ENCODE assay signal across 8 mouse cellular contexts in the genomic region with DNA sequence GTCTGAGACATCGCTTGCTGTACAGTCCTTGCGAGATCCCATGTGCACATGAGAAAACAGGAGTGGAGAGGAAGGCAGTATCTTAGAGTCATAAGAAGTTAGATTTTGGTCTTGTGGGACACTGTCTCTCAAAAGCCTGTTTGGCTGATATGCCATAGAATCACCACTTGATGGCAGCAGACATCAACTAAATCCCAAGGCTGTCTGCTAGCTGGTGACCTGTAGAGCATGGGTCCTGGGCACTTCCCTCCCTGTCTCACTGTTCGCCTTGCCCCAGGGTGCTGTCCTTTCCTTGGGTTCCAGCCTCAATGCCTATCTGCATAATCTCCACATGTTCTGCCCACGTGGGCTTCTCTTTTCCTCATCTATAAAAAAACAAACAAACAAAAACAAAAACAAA. TPM values are rescaled to one million over a fixed set of nuclear protein-coding genes. Genes with fewer than 3 reads are reported as not detected.
A peak's percentile ranks its signal among the peaks of the same experiment; 100 is the strongest.
DNase-seq lines count a peak whose midpoint lies in the region; ATAC-seq and TF ChIP-seq lines count a peak whose summit lies in the region.

No protein-coding gene starts in this region.

- CTCF ChIA-PET in Patski (lab: Charles Lee): interaction anchor here (0.6 to 1.9 kb wide), 5 partner anchors 46 to 261 kb away, joined by 3 to 7 read pairs (median 3); no protein-coding TSS in a partner anchor

- no peak overlapping the region for H3K4me3 ChIP-seq in heart, embryonic 11.5 days (ENCODE audit: low read depth, low read length)
- H3K4me3 ChIP-seq in hindbrain, embryonic 12.5 days: no peak overlapping the region
- no peak overlapping the region for H3K4me3 ChIP-seq in midbrain, embryonic 14.5 days (replicated peaks; ENCODE audit: low read depth, low read length)

- WGBS in heart, embryonic 11.5 days (ENCODE audit: insufficient replicate concordance): 23% methylated on average over 4 of the region's 4 CpGs
- 30% methylated on average over 4 of the region's 4 CpGs for WGBS in hindbrain, embryonic 12.5 days
- 34% methylated on average over 4 of the region's 4 CpGs for WGBS in midbrain, embryonic 14.5 days

- no peaks in the 10 kb centered on the region for H3K36me3 ChIP-seq in heart, embryonic 11.5 days (ENCODE audit: control insufficient read depth, insufficient read depth, low read length)
- H3K36me3 ChIP-seq in hindbrain, embryonic 12.5 days: no peaks in the 10 kb centered on the region
- no peaks in the 10 kb centered on the region for H3K36me3 ChIP-seq in midbrain, embryonic 14.5 days (ENCODE audit: control insufficient read depth, insufficient read depth, low read length)

- no peak for ATAC-seq in heart, embryonic 11.5 days (replicated peaks; ENCODE audit: insufficient number of reproducible peaks, low FRiP score, low TSS enrichment)
- peak; percentile 61 for ATAC-seq in Patski
- ATAC-seq in hindbrain, embryonic 12.5 days (ENCODE audit: low FRiP score): peak; percentile 43; the same call in 1 of the 2 replicates
- ATAC-seq in midbrain, embryonic 14.5 days (ENCODE audit: low FRiP score, low TSS enrichment): no peak

- peak; percentile 88 for DNase-seq in heart, adult 11 months
- no peak for DNase-seq in Patski (ENCODE audit: low read depth, low spot score)
- DNase-seq in embryo, embryonic 10.5 days (ENCODE audit: low spot score): peak; percentile 84
- DNase-seq in layer of hippocampus, postnatal 14 days (ENCODE audit: low spot score in 2 of 2): peak; percentile 35 to 65
- DNase-seq in midbrain, embryonic 14.5 days: peak; percentile 85
- peak; percentile 48 for DNase-seq in thymus, postnatal 25 days

- peaks cover 6% of the 10 kb centered on the region; the same call in 1 of the 2 replicates for H3K27me3 ChIP-seq in heart, embryonic 11.5 days (ENCODE audit: control insufficient read depth, insufficient read depth, low read length)
- no peaks in the 10 kb centered on the region for H3K27me3 ChIP-seq in Patski
- no peaks in the 10 kb centered on the region; the same call in 1 of the 2 replicates for H3K27me3 ChIP-seq in hindbrain, embryonic 12.5 days
- H3K27me3 ChIP-seq in midbrain, embryonic 14.5 days (ENCODE audit: control insufficient read depth, insufficient read depth, low read length): no peaks in the 10 kb centered on the region

- POLR2A ChIA-PET in Patski (lab: Charles Lee): interaction anchor here (1.2 kb wide), 1 partner anchor 56 kb away, joined by 3 read pairs; no protein-coding TSS in a partner anchor

- in situ Hi-C loops in Patski (cut with MboI; ENCODE audit: low pct_unique_long_range_greater_than_20kb): loop anchor here (5.0 to 10.0 kb wide), 4 partner anchors 72 to 789 kb away; a partner anchor contains a TSS

- no peak overlapping the region for H3K27ac ChIP-seq in heart, embryonic 11.5 days (ENCODE audit: low read depth, low read length)
- H3K27ac ChIP-seq in hindbrain, embryonic 12.5 days: no peak overlapping the region
- H3K27ac ChIP-seq in midbrain, embryonic 14.5 days (replicated peaks; ENCODE audit: low read depth, low read length): no peak overlapping the region

- H3K9ac ChIP-seq in heart, embryonic 11.5 days (ENCODE audit: low read depth, low read length): no peak overlapping the region
- no peak overlapping the region for H3K9ac ChIP-seq in hindbrain, embryonic 12.5 days
- no peak overlapping the region for H3K9ac ChIP-seq in midbrain, embryonic 14.5 days (replicated peaks; ENCODE audit: low read length)

- no peak for TF ChIP-seq CTCF in Patski (IDR thresholded peaks at IDR 0.05)

- H3K9me3 ChIP-seq in heart, embryonic 11.5 days (replicated peaks; ENCODE audit: control insufficient read depth, low read length): no peaks in the 10 kb centered on the region
- H3K9me3 ChIP-seq in hindbrain, embryonic 12.5 days (replicated peaks): no peaks in the 10 kb centered on the region
- H3K9me3 ChIP-seq in midbrain, embryonic 14.5 days (ENCODE audit: control insufficient read depth, low read length): no peaks in the 10 kb centered on the region

- H3K4me1 ChIP-seq in heart, embryonic 11.5 days (ENCODE audit: control insufficient read depth, insufficient read depth, low read length): peaks cover 3% of the 10 kb centered on the region; the same call in 1 of the 2 replicates
- 0 out of 2 replicates have a peak, but pooled peaks cover 5% of the 10 kb centered on the region for H3K4me1 ChIP-seq in hindbrain, embryonic 12.5 days
- H3K4me1 ChIP-seq in midbrain, embryonic 14.5 days (ENCODE audit: control insufficient read depth, insufficient read depth, low read length): no peaks in the 10 kb centered on the region

- no peak overlapping the region for H3K4me2 ChIP-seq in heart, embryonic 11.5 days
- H3K4me2 ChIP-seq in hindbrain, embryonic 12.5 days (replicated peaks): no peak overlapping the region
- no peak overlapping the region for H3K4me2 ChIP-seq in midbrain, embryonic 14.5 days (ENCODE audit: low read length)

RNA-seq across cellular contexts. Expression of a gene that starts 6.7 kb away (rescaled TPM):
- not detected in 2 replicates for polyA plus RNA-seq in heart, embryonic 11.5 days (2014; fragmentation: Nextera tagmentation; extraction: Ambion mirVana)
- not detected for polyA plus RNA-seq in Patski (2021)
- polyA plus RNA-seq in hindbrain, embryonic 12.5 days (2016; fragmentation: Nextera tagmentation; extraction: Ambion mirVana): not detected in 2 replicates
- not detected for total RNA-seq in layer of hippocampus, postnatal 14 days (2021)
- polyA plus RNA-seq in midbrain, embryonic 14.5 days (2014; fragmentation: Nextera tagmentation; extraction: Ambion mirVana): not detected in 2 replicates

RNA-seq across cellular contexts. Expression of a gene that starts 37.2 kb away (rescaled TPM):
- polyA plus RNA-seq in heart, embryonic 11.5 days (2014; fragmentation: Nextera tagmentation; extraction: Ambion mirVana): 0.04 TPM in 1 of 2 replicates, not detected in the other
- 1.1 TPM for polyA plus RNA-seq in Patski (2021)
- 0.07 TPM in 1 of 2 replicates, not detected in the other for polyA plus RNA-seq in hindbrain, embryonic 12.5 days (2016; fragmentation: Nextera tagmentation; extraction: Ambion mirVana)
- under 1 TPM in 1 of 2 experiments, not detected in 1; 0.12 TPM for total RNA-seq in layer of hippocampus, postnatal 14 days (2021)
- 0.11 TPM in 1 of 2 replicates, not detected in the other for polyA plus RNA-seq in midbrain, embryonic 14.5 days (2014; fragmentation: Nextera tagmentation; extraction: Ambion mirVana)

RNA-seq across cellular contexts. Expression of a gene that starts 46.9 kb away (rescaled TPM):
- 1.2 and 1.9 TPM in 2 replicates for polyA plus RNA-seq in heart, embryonic 11.5 days (2014; fragmentation: Nextera tagmentation; extraction: Ambion mirVana)
- 3.8 TPM for polyA plus RNA-seq in Patski (2021)
- polyA plus RNA-seq in hindbrain, embryonic 12.5 days (2016; fragmentation: Nextera tagmentation; extraction: Ambion mirVana): 1.8 and 3.6 TPM in 2 replicates
- 1 to 10 TPM; 4.3 to 5.7 TPM for total RNA-seq in layer of hippocampus, postnatal 14 days (2021)
- 3.3 and 3.7 TPM in 2 replicates for polyA plus RNA-seq in midbrain, embryonic 14.5 days (2014; fragmentation: Nextera tagmentation; extraction: Ambion mirVana)

RNA-seq across cellular contexts. Expression of a gene that starts 49.0 kb away (rescaled TPM):
- not detected in 2 replicates for polyA plus RNA-seq in heart, embryonic 11.5 days (2014; fragmentation: Nextera tagmentation; extraction: Ambion mirVana)
- not detected for polyA plus RNA-seq in Patski (2021)
- polyA plus RNA-seq in hindbrain, embryonic 12.5 days (2016; fragmentation: Nextera tagmentation; extraction: Ambion mirVana): not detected in 2 replicates
- total RNA-seq in layer of hippocampus, postnatal 14 days (2021): not detected
- polyA plus RNA-seq in midbrain, embryonic 14.5 days (2014; fragmentation: Nextera tagmentation; extraction: Ambion mirVana): not detected in 2 replicates

Comparison
In these comparisons a context has a peak if more than half of its experiments do, and no peak if none do; other contexts are left out.
1. ATAC-seq: peak in Patski (single experiment) and hindbrain, embryonic 12.5 days (single experiment); none in heart, embryonic 11.5 days (single experiment) and midbrain, embryonic 14.5 days (single experiment).